Mouse (Mus musculus) midbrain, postnatal 0 days (tissue): ENCODE data around the gene Tldc1. TPM values are rescaled to one million over a fixed set of nuclear protein-coding genes. Genes with fewer than 3 reads are reported as not detected.
A peak's percentile ranks its signal among the peaks of the same experiment; 100 is the strongest.

ENCODE experiments used
- ATAC-seq: fragments of 200-750 bp; cut with Nextera tagmentation; 2 replicates; pipeline ENCODE4 v1.8.0; 2017; ENCODE audit warnings: moderate number of reproducible peaks, mild to moderate bottlenecking, moderate TSS enrichment, moderate library complexity; ENCODE audit not compliant: low FRiP score
- DNase-seq: peaks from one replicate; pipeline ENCODE4 v3.0.0-alpha.2; 2015; ENCODE audit warnings: low spot score
- H3K27ac ChIP-seq: fragments of 300-500 bp; sonication (generic); 2 replicates; pipeline ENCODE4 v1.5.1; 2014; ENCODE audit warnings: low read depth, mild to moderate bottlenecking, low read length, mixed read lengths
- H3K27me3 ChIP-seq: fragments of 300-500 bp; sonication (generic); 2 replicates; pipeline ENCODE4 v1.6.1; 2014; ENCODE audit warnings: low read length, control low read depth, mixed read lengths; ENCODE audit not compliant: insufficient read depth
- H3K36me3 ChIP-seq: fragments of 300-500 bp; sonication (generic); 2 replicates; pipeline ENCODE4 v1.6.1; 2014; ENCODE audit warnings: low read length, control low read depth, mixed read lengths; ENCODE audit not compliant: insufficient read depth
- H3K4me1 ChIP-seq: fragments of 300-500 bp; sonication (generic); 2 replicates; pipeline ENCODE4 v1.6.1; 2014; ENCODE audit warnings: mild to moderate bottlenecking, control low read depth, antibody characterized with exemption, low read length, mixed read lengths; ENCODE audit not compliant: insufficient read depth
- H3K4me2 ChIP-seq: fragments of 300-500 bp; sonication (generic); 2 replicates; pipeline ENCODE4 v1.6.1; 2014; ENCODE audit warnings: low read depth, mild to moderate bottlenecking, low read length, mixed read lengths; ENCODE audit not compliant: poor library complexity, severe bottlenecking
- H3K4me3 ChIP-seq: fragments of 300-500 bp; sonication (generic); 2 replicates; pipeline ENCODE4 v1.5.1; 2014; ENCODE audit warnings: low read depth, mild to moderate bottlenecking, low read length, moderate library complexity
- H3K9ac ChIP-seq: fragments of 300-500 bp; sonication (generic); replicated peaks from 2 replicates; pipeline ENCODE4 v1.6.1; 2014; ENCODE audit warnings: mild to moderate bottlenecking, low read length, moderate library complexity, mixed read lengths; ENCODE audit not compliant: poor library complexity, severe bottlenecking
- H3K9me3 ChIP-seq: fragments of 300-500 bp; sonication (generic); 2 replicates; pipeline ENCODE4 v1.6.1; 2016; ENCODE audit warnings: low read length, control low read depth
- CTCF ChIP-seq: IDR thresholded peaks from 2 replicates; pipeline ENCODE4 v1.5.1; 2016; ENCODE audit warnings: antibody characterized with exemption, mild to moderate bottlenecking
- WGBS: fragments of 180-500 bp; shearing (Covaris S2); extraction: QIAGEN DNeasy Blood & Tissue Kit; methylation state at CpG from one replicate; pipeline ENCODE4 v1.1.7; 2014; 5-methylcytosine and 5-hydroxymethylcytosine counted together
- polyA plus RNA-seq: library from polyadenylated mRNA; unstranded; fragments of >200 nt; fragmentation: Nextera tagmentation; extraction: Ambion mirVana; gene quantifications from 2 replicates; pipeline ENCODE4 v1.2.1, GENCODE M21; 2015
- total RNA-seq: library from RNA; depleted of rRNA; stranded (reverse); fragments of >200 nt; gene quantifications from 2 replicates; pipeline ENCODE4 v1.2.3, GENCODE M21; 2014

Gene Tldc1
- total and polyA plus RNA-seq, 2 experiments from 2014 or later, result 6.7 to 20.4 TPM

DNA sequence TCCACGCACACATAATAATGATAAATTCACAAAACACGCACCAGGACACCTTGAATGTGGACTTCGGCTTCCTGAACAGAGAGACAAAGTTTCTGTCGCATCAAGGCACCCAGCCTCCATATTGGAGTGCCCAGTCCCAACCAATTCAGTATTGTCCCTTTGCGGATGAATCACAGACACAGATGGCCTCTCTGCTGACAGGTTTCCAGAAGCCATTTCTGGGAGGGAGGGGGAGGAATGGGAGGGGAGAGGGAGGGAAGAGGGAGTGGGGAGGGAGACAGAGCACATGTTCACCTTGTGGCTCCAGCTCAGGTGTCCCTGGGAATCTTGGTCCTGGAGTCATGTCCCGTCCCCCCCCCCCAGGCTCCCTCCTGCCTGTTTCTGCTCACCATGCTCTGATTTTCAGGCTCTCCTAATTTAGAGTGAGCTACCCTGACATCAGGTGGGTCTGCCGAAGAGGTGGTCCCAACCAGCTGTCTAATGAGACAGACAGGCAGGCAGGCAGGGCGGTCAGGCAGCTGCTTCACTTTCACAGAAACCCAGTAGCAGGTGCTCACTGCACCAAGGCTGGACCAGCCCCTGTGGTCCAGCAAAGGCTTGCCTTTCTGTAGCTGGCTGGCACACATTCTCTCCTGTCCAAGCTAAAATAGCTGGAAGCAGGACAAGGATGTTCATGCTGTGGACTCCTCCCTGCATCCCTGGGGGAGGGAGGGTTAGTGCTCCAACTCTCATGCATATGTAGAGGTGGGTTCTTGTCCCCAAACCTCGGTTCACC, 10.6 kb upstream of the Tldc1 start:
- ATAC-seq (no peak), DNase-seq (no peak)
- no peaks in the 10 kb centered on the region for H3K27me3 ChIP-seq
- WGBS, result 81% methylated on average over 9 of the region's 9 CpGs
- TF ChIP-seq CTCF, result no peak
- no peaks in the 10 kb centered on the region for H3K36me3 ChIP-seq
- H3K9me3 ChIP-seq, result no peaks in the 10 kb centered on the region
- H3K4me2 ChIP-seq, result no peak overlapping the region
- no peak overlapping the region for H3K27ac ChIP-seq
- peaks cover 4% of the 10 kb centered on the region; the same call in 1 of the 2 replicates for H3K4me1 ChIP-seq
- no peak overlapping the region for H3K4me3 ChIP-seq
- no peak overlapping the region for H3K9ac ChIP-seq

- no peak overlapping the region for H3K9ac ChIP-seq
- ATAC-seq, result no peak
- TF ChIP-seq CTCF, result no peak
These were observed 9.1 kb upstream of the Tldc1 start for GRCm38 (mm10) chr8:119787341-119787740.

DNA sequence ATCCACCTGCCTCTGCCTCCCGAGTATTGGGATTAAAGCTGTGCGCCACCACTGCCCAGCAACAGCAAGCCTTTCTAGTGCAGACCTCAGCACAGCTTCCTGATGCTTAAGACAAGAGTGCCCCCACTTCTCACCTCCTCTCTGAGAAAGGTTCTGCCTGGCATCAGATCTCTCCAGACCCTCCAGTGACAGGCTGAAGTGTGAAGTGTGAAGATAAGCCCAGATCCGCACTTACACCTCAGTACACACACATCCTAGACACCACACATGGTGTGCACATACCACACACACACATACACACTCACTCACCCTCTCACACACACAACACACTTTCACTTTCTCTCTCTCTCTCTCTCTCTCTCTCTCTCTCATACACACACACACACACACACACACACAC, 8.7 kb upstream of the Tldc1 start:
- H3K4me2 ChIP-seq, result no peak overlapping the region
- ATAC-seq, result no peak
- no peak for TF ChIP-seq CTCF
- H3K9me3 ChIP-seq, result no peaks in the 10 kb centered on the region
- no peaks in the 10 kb centered on the region for H3K36me3 ChIP-seq
- no peaks in the 10 kb centered on the region for H3K27me3 ChIP-seq
- no peak overlapping the region for H3K4me3 ChIP-seq
- H3K27ac ChIP-seq, result no peak overlapping the region
- DNase-seq, result no peak
- H3K4me1 ChIP-seq, result peaks cover 4% of the 10 kb centered on the region; the same call in 1 of the 2 replicates
- WGBS, result 78% methylated on average over 3 of the region's 3 CpGs
- no peak overlapping the region for H3K9ac ChIP-seq

More at GRCm38 (mm10) chr8:119787341-119787740, 9.1 kb upstream of the Tldc1 start:
- DNase-seq, result no peak
- Histone ChIP-seq H3K4me2 (no peak overlapping the region), H3K27me3 (no peaks in the 10 kb centered on the region), H3K36me3 (no peaks in the 10 kb centered on the region), H3K9me3 (no peaks in the 10 kb centered on the region), H3K4me1 (peaks cover 4% of the 10 kb centered on the region; the same call in 1 of the 2 replicates), H3K27ac (no peak overlapping the region), H3K4me3 (no peak overlapping the region)
- WGBS, result 50% methylated on average over 4 of the region's 4 CpGs

GRCm38 (mm10) chr8:119785764-119786405, 7.7 kb upstream of the Tldc1 start:
- 45% methylated on average over 17 of the region's 18 CpGs for WGBS
- Histone ChIP-seq H3K4me3 (no peak overlapping the region), H3K4me2 (no peak overlapping the region), H3K4me1 (peaks cover 2% of the 10 kb centered on the region; the same call in 1 of the 2 replicates), H3K27me3 (no peaks in the 10 kb centered on the region), H3K9ac (no peak overlapping the region), H3K27ac (no peak overlapping the region), H3K9me3 (no peaks in the 10 kb centered on the region), H3K36me3 (no peaks in the 10 kb centered on the region)
- ATAC-seq (no peak), DNase-seq (peak; percentile 64)
- no peak for TF ChIP-seq CTCF

GRCm38 (mm10) chr8:119784676-119785075, 6.5 kb upstream of the Tldc1 start:
- Histone ChIP-seq H3K4me2 (no peak overlapping the region), H3K9me3 (no peaks in the 10 kb centered on the region), H3K27me3 (no peaks in the 10 kb centered on the region), H3K4me3 (no peak overlapping the region), H3K4me1 (peaks cover 2% of the 10 kb centered on the region; the same call in 1 of the 2 replicates), H3K9ac (no peak overlapping the region), H3K27ac (no peak overlapping the region), H3K36me3 (no peaks in the 10 kb centered on the region)
- ATAC-seq (no peak), DNase-seq (no peak)
- 49% methylated on average over 7 of the region's 7 CpGs for WGBS
- no peak for TF ChIP-seq CTCF

- no peaks in the 10 kb centered on the region for H3K9me3 ChIP-seq
- DNase-seq (no peak), ATAC-seq (no peak)
- peaks cover 2% of the 10 kb centered on the region; the same call in 1 of the 2 replicates for H3K4me1 ChIP-seq
- H3K4me2 ChIP-seq, result no peak overlapping the region
- H3K4me3 ChIP-seq, result no peak overlapping the region
- H3K27ac ChIP-seq, result no peak overlapping the region
- no peak for TF ChIP-seq CTCF
- H3K27me3 ChIP-seq, result no peaks in the 10 kb centered on the region
- no peak overlapping the region for H3K9ac ChIP-seq
- 53% methylated on average over 9 of the region's 9 CpGs for WGBS
- no peaks in the 10 kb centered on the region for H3K36me3 ChIP-seq
These were observed 5.9 kb upstream of the Tldc1 start for GRCm38 (mm10) chr8:119784141-119784574.
